Mouse (Mus musculus): ENCODE results near the gene Krtcap3.

The Krtcap3 gene

DNA sequence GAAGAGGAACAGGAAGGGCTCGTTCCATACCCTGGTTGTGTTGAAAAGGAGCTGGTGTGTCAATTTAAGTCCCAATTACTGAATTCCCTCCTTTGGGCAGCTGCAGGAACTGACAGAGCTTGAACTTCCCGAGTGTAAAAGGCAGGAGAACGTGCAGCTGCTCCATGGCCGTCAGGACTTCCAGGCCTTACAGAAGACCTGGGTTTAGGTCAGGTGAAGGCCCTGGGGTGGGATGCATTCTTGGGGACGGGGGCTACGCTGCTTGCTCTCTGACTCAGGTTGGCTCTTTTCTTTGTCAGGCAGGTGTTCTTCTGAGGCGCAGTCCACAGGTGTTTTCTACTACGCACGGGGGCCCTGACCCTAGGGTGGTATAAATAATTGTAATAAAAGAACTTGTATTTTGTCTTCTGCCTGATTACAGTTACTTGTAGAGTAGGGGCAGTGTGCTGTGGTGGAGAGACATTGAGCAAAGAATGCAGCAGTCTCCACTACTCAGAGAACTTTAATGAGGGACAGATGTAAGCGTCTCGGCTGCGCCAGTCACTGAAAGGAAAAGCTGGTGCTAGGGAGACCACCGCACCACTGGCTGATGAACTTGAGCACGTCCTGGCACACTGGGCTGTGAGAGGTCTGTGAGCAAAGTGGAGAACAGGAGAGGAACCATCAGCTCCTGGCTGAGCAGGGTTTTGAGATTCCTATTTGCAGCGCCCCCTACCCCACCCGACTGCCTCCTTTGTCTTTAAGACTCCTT, 1.5 kb downstream of the Krtcap3 start:
- no peak for DNase-seq (ENCODE audit: low spot score in 2 of 2)

DNA sequence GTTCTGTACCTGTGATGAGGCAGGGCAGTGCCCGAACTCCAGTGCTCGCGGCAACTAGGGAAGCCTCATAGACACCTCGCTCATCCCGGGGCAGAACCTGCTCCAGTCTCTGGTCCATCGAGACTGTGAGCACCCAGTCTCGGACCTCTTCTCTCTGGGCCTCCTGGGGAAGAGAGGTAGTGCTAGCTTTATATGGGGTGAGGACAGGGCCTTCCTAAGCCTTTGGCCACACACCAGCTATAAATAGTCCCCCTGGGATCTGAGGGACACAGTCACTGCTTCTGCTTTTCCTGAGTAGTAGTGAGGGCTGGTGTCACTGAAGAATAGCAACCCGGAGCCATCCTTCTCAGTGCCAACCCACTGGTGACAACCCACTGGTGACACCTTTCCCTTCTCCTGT, 2.3 kb downstream of the Krtcap3 start:
- DNase-seq (ENCODE audit: low spot score in 2 of 2): no peak

- no peak for DNase-seq (ENCODE audit: low spot score in 2 of 2)
Measured at GRCm38 (mm10) chr5:31254452-31254851, 3.0 kb downstream of the Krtcap3 start.

DNA sequence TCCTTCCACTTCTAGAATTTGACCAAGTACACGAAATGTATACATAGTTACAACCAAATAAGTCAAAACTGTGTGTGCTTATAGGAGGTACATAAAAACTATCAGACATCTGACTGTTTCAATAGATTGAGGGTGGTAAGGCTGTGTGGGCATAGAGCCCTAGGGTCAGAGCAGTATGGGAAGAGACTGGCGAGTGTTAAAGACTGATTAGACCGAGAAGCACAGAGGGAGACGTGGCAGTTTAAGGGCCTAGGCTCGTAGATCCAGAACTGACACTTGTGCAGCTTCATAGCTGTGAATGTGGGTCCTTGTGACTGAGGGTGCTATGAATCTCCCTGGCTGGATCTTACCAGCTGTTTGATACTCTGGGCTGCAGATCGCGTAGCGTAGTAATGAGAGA, 3.4 kb downstream of the Krtcap3 start:
- no peak for DNase-seq (ENCODE audit: low spot score in 2 of 2)

GRCm38 (mm10) chr5:31255381-31255780, 3.9 kb downstream of the Krtcap3 start:
- DNase-seq (ENCODE audit: low spot score in 2 of 2): no peak

- DNase-seq (ENCODE audit: low spot score in 2 of 2): no peak
Measured at GRCm38 (mm10) chr5:31255971-31256370, 4.5 kb downstream of the Krtcap3 start.

DNA sequence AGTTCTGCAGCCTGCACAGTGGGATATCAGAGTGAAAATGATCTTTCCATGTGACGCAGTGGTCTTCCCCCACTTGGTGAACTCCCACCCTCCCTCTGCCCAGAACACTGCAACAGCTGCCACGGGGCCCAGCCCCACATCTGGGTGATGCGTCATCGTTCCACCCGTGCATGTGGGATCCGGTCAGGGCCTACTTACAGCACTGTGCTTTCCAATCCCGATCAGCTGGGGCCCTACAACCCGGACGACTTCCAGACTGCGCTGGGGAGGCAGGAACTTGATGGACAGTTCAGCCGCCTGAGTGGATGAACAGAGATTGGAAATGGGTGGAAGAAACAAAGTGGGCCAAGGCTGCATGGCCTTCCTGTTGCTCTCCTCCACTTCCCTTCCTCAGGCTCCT, 6.1 kb downstream of the Krtcap3 start:
- DNase-seq (ENCODE audit: low spot score in 2 of 2): no peak

DNA sequence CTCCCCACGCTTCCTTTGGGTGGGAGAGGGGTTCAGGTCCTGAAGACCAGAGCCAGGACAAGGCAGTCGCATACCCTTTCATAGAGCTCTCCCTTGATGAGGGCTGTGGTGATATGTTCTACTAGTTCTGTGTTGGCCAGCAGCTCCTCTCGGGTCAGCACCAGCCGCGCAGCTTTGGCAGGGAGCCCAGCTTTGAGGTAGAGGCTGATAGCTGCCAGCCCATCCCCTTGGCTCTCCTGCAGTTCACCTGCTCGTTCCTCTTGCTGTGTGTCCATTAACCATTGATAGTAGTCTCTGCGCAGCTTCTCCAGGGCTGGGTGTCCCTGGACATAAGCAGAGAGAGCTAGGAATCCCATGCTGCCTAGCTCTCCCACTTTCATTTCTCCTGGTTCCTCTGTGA, 14.6 kb downstream of the Krtcap3 start:
- no peak for DNase-seq (ENCODE audit: low spot score in 2 of 2)

GRCm38 (mm10) chr5:31267686-31268085, 16.2 kb downstream of the Krtcap3 start:
- DNase-seq (ENCODE audit: low spot score in 2 of 2): no peak

DNA sequence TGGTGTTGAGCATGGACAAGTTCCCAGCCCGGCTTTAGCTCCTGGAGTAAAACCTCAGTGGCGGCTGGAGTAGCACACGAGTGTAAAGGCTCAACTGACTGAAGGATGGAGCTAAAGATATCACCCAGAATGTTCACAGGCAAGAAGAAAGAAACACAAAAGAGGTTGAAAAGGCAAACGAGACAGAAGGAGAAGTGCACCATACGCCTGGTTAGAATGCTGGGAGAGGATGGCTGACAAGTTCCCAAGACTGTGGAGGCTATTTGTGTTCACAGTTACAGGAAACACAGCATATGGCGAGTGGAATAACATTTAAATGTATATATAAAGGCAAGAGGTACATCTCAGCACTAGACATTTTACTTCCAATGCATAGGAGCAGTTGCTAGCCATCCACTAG, 21.5 kb downstream of the Krtcap3 start:
- no peak for DNase-seq (ENCODE audit: low spot score in 2 of 2)

GRCm38 (mm10) chr5:31279245-31279988, 27.9 kb downstream of the Krtcap3 start:
- no peak for DNase-seq (ENCODE audit: low spot score in 2 of 2)

DNA sequence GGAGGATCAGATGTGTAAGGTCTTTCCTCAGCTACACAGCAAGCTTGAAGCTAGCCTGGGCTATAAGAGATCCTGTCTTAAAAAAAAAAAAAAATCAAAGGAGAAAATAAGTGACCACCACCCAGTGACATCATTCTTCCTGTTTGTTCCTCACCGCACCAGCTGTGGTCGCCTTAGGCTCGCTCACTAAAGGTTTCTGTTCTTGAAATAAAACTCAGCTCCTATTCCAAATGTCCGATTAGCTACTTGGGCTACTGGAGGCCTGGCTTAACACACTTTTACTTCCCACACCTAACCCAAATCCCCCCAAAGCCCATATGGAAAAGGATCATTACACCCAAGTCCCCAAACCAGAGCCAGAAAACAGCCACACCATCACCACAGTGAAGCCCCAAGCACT, 36.7 kb downstream of the Krtcap3 start:
- no peak for DNase-seq (ENCODE audit: low spot score in 2 of 2)

DNA sequence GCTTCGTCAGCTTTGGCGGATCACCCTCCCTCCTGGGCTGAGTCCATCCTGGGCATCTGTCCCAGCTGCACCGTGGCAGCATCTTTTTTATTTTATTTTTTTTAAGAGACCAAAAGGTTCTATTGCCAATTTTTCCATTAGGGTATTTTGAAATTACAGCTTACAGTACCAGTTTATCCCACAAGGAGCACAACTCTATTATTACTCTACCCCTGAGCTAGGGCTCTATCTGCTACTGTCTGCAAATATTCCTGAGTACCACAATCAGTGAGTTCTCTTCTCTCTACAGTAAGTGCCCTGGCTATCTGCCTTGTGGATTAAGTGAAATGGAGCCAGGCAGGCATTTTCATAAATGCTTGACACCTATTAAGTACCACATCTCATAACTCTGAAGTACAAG, 37.2 kb downstream of the Krtcap3 start:
- no peak for DNase-seq (ENCODE audit: low spot score in 2 of 2)

GRCm38 (mm10) chr5:31289626-31290230, 38.2 kb downstream of the Krtcap3 start:
- DNase-seq (ENCODE audit: low spot score in 2 of 2): no peak

DNA sequence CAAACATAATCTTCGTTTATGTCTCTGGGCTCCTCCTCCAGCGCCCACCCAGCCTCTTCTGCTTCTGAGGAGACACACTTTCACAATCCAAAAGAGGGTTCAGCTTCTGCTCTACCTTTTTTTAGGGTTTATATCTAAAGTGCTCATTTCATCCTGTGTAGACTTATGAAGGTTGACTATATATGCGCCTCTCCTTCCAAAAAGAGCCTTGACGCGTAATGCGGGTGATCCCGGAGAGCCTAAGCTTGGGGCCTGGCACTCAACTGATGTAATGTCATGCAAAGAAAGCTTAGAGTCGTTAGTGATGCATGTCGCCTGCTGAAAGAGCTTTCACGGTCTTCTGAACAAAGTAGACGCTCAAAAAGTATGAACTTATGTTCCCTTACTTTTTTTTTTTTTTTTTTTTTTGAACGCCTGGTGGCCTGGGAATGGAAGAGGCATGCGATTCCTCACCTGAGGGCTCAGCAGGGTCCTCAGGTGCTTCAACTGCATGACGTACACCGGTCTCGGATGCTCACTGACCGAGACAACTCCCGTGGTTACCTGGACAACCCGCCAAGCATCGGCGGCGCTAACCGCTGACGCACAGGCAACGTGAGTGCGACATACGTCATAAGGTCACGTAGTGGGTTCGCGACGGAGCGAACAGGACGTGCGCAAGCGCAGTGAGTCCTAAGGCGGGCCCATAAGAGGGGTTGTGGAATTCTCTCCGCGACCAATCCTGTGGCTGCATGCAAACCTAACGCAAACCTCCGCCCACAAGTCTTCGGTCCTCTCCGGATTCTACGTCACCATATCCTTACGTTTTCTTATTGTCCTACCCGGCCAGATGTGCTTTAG, 39.2 kb downstream of the Krtcap3 start, which contains the start of gene Ift172:
Gene Ift172 (minus strand): TSS at position 596 of the 840 bp plus-strand sequence.
- DNase-seq (ENCODE audit: low spot score in 2 of 2): peak; percentile 89 to 94

GRCm38 (mm10) chr5:31291361-31291688, 39.8 kb downstream of the Krtcap3 start:
- DNase-seq (ENCODE audit: low spot score in 2 of 2): no peak

DNA sequence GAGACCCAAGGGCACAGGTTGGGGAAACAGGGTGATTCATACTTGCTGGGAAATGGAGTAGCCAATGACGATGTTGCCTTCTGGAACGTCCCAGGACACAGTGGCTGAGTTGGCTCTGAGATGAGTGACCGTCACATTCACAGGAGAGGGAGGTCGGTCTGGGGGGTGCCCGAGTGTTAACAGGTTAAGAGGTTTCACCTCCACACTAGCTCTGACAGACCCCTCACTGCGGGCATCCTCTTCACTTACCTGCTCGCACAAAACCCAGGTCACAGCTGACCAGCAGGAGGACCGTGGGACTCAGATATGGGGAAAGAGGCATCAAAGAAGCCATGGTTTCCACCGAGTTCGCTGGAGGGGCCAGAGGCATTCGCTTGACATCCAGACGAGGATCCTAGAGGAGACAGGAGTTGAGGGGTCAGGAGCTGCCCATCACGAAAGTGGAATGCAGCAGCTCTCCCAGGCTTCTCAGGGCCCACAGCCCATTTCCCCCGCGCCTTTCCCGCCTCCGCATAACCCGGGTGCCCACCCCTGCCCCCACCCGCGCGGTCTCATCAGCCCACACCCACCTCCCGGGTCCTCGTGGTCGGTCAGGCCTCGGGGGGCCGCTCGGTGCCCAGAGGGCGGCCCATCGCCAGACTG, 43.6 kb downstream of the Krtcap3 start:
- no peak for DNase-seq (ENCODE audit: low spot score in 2 of 2)

- DNase-seq (ENCODE audit: low spot score in 2 of 2): peak; percentile 34 to 64
Measured at GRCm38 (mm10) chr5:31295606-31296141, 44.2 kb downstream of the Krtcap3 start, which contains the start of gene Fndc4. TSS of gene Fndc4 (minus strand) at chr5:31296080.

DNA sequence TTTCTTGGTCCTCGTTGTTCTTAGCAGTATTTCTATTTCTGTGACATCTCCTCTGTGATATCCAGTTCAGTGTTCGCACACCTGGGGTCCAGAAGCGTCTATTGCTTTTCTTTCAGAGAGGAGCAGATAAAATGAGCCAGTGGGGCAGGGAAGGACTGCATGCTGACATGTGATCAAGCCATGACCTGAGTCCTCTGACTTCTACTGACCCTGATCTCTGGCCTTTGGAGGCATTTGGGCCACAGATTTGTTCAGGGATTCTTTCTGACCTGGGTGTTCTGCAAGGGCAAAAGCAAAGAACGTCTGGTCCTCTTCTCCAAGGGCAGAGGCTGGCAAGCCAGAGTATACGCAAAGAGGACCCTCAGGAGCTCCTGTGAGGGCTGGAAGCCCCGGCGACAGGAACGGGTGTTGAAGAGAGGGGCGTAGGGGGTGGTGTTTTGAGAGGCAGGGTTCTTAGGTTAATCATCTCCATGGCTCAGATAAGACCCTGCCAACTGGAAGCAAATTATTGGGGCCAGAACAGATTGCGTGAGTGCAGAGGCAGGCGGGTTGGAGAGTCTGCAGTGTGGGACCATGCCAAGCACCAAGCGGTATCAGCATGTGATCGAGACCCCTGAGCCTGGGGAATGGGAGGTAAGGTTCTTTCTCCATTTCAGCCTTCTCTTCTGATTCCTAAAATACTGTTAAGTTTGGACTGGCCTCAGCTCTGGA, 45.7 kb downstream of the Krtcap3 start, which contains the start of gene Gckr:
Gene Gckr (plus strand): TSS at position 397 of the 711 bp plus-strand sequence.
- DNase-seq (ENCODE audit: low spot score in 2 of 2): no peak

GRCm38 (mm10) chr5:31297981-31298380, 46.5 kb downstream of the Krtcap3 start:
- DNase-seq (ENCODE audit: low spot score in 2 of 2): no peak
